Mouse (Mus musculus) neural tube, embryonic 11.5 days (tissue): Measurements from ENCODE around the gene Ndufa5. TPM values are rescaled to one million over a fixed set of nuclear protein-coding genes. Genes with fewer than 3 reads are reported as not detected.

Experiments
- ATAC-seq: fragments of 200-750 bp; cut with Nextera tagmentation; 2 replicates; pipeline ENCODE4 v1.8.0; 2017; ENCODE audit warnings: moderate number of reproducible peaks, mild to moderate bottlenecking, moderate TSS enrichment, moderate library complexity; ENCODE audit not compliant: insufficient read depth, low FRiP score, low TSS enrichment
- DNase-seq: peaks from one replicate; pipeline ENCODE4 v3.0.0-alpha.2; 2015; ENCODE audit warnings: low spot score
- H3K27ac ChIP-seq: fragments of 300-500 bp; sonication (generic); 2 replicates; pipeline ENCODE4 v1.5.1; 2014; ENCODE audit warnings: low read depth, mild to moderate bottlenecking, low read length
- H3K27me3 ChIP-seq: fragments of 300-500 bp; sonication (generic); 2 replicates; pipeline ENCODE4 v1.6.1; 2014; ENCODE audit warnings: mild to moderate bottlenecking, low read length, mixed read lengths; ENCODE audit not compliant: control insufficient read depth, insufficient read depth
- H3K36me3 ChIP-seq: fragments of 300-500 bp; sonication (generic); 2 replicates; pipeline ENCODE4 v1.6.1; 2014; ENCODE audit warnings: mild to moderate bottlenecking, low read length, moderate library complexity, mixed read lengths; ENCODE audit not compliant: control insufficient read depth, insufficient read depth
- H3K4me1 ChIP-seq: fragments of 300-500 bp; sonication (generic); 2 replicates; pipeline ENCODE4 v1.6.1; 2014; ENCODE audit warnings: low read length, mixed read lengths; ENCODE audit not compliant: control insufficient read depth, insufficient read depth
- H3K4me2 ChIP-seq: fragments of 300-500 bp; sonication (generic); 2 replicates; pipeline ENCODE4 v1.6.1; 2014; ENCODE audit warnings: low read depth, mild to moderate bottlenecking, moderate library complexity
- H3K4me3 ChIP-seq: fragments of 300-500 bp; sonication (generic); 2 replicates; pipeline ENCODE4 v1.5.1; 2014; ENCODE audit warnings: low read depth, low read length
- H3K9ac ChIP-seq: fragments of 300-500 bp; sonication (generic); 2 replicates; pipeline ENCODE4 v1.6.1; 2014; ENCODE audit warnings: mild to moderate bottlenecking, low read length
- H3K9me3 ChIP-seq: fragments of 300-500 bp; sonication (generic); 2 replicates; pipeline ENCODE4 v1.6.1; 2016; ENCODE audit warnings: low read length; ENCODE audit not compliant: control insufficient read depth
- WGBS: fragments of 180-500 bp; shearing (Covaris S2); extraction: QIAGEN DNeasy Blood & Tissue Kit; methylation state at CpG from one replicate; pipeline ENCODE4 v1.1.7; 2014; 5-methylcytosine and 5-hydroxymethylcytosine counted together
- polyA plus RNA-seq: library from polyadenylated mRNA; unstranded; fragments of >200 nt; fragmentation: Nextera tagmentation; extraction: Ambion mirVana; gene quantifications from 2 replicates; pipeline ENCODE4 v1.2.1, GENCODE M21; 2014

The Ndufa5 gene
- polyA plus RNA-seq, 1 experiment from 2014 or later, result 275 TPM

- H3K36me3 ChIP-seq, result no peaks in the 10 kb centered on the region
- H3K4me1 ChIP-seq, result no peaks in the 10 kb centered on the region
- no peaks in the 10 kb centered on the region for H3K9me3 ChIP-seq
- DNase-seq (no peak), ATAC-seq (no peak)
- 82% methylated on average over 2 of the region's 2 CpGs for WGBS
- no peaks in the 10 kb centered on the region for H3K27me3 ChIP-seq
- no peak overlapping the region for H3K9ac ChIP-seq
- H3K4me2 ChIP-seq, result no peak overlapping the region
- no peak overlapping the region for H3K4me3 ChIP-seq
- no peak overlapping the region for H3K27ac ChIP-seq
These were observed 27.7 kb upstream of the Ndufa5 start for GRCm38 (mm10) chr6:24555488-24555887.

GRCm38 (mm10) chr6:24554427-24555086, 26.7 kb upstream of the Ndufa5 start:
- Histone ChIP-seq H3K9me3 (no peaks in the 10 kb centered on the region), H3K4me1 (no peaks in the 10 kb centered on the region), H3K4me3 (no peak overlapping the region), H3K4me2 (no peak overlapping the region), H3K36me3 (no peaks in the 10 kb centered on the region), H3K27ac (no peak overlapping the region), H3K27me3 (no peaks in the 10 kb centered on the region), H3K9ac (no peak overlapping the region)
- DNase-seq (no peak), ATAC-seq (no peak)
- WGBS, result 72% methylated on average over 11 of the region's 11 CpGs

GRCm38 (mm10) chr6:24552046-24552445, 24.2 kb upstream of the Ndufa5 start:
- H3K4me1 ChIP-seq, result no peaks in the 10 kb centered on the region
- H3K4me3 ChIP-seq, result no peak overlapping the region
- no peaks in the 10 kb centered on the region for H3K36me3 ChIP-seq
- no peak overlapping the region for H3K27ac ChIP-seq
- H3K9me3 ChIP-seq, result no peaks in the 10 kb centered on the region
- no peak for ATAC-seq
- no peaks in the 10 kb centered on the region for H3K27me3 ChIP-seq
- H3K4me2 ChIP-seq, result no peak overlapping the region
- WGBS, result 68% methylated on average over 7 of the region's 7 CpGs
- no peak for DNase-seq
- H3K9ac ChIP-seq, result no peak overlapping the region

DNA sequence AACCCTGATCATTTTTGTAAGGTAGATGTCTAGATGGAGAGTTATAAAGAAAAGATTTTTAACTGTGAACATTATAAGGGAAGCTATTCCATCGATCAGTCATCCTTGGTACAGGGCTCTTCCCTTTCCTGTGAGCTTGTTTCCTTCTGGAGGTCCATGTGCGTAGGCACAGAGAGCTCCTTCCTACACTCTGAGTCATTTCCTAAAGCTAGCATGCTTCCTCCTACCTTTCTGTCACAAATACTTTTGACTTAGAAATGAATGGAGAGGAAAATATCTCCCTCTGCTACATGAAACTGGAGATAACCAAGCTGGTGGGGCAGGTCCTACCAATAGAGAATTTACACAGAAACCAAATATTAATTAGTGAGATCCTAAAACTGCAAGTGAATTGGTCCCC, 22.0 kb upstream of the Ndufa5 start:
- no peaks in the 10 kb centered on the region for H3K27me3 ChIP-seq
- 86% methylated on average over 2 of the region's 2 CpGs for WGBS
- H3K4me1 ChIP-seq, result no peaks in the 10 kb centered on the region
- H3K36me3 ChIP-seq, result no peaks in the 10 kb centered on the region
- no peak for DNase-seq
- no peak overlapping the region for H3K4me2 ChIP-seq
- ATAC-seq, result no peak
- H3K4me3 ChIP-seq, result no peak overlapping the region
- no peak overlapping the region for H3K27ac ChIP-seq
- no peaks in the 10 kb centered on the region for H3K9me3 ChIP-seq
- no peak overlapping the region for H3K9ac ChIP-seq

DNA sequence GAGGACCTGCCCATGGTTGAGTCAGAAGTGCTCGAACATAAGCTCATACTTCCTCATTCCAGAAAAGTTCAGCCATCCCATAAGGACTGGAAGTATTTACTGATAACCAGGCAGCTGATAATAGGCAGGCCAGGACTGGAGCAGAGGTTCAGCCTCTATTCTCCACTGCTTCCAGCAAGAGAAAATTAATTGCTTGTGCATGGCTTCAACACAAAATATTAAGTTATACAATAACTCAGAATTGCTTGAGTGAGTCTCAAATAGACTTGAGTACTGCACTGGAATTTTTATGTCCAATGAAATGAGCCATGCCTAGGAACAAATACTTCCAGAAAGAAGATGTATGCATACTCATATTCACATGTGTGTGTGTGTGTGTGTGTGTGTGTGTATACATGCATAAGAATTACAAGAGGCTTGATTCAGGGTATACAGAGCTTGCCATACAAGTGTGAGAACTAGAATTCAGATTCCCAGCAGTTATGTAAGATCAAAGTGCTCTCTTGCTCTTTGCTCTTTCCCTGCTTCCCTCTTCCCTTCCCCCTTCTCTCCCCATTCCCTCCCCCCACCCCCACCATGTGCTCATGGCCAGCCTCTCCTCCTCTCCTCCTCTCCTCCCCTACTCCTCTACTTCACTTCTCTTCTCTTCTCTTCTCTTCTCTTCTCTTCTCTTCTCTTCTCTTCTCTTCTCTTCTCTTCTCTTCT, 19.1 kb upstream of the Ndufa5 start:
- H3K9me3 ChIP-seq, result no peaks in the 10 kb centered on the region
- H3K36me3 ChIP-seq, result no peaks in the 10 kb centered on the region
- 91% methylated on average over 1 of the region's 1 CpGs for WGBS
- DNase-seq (no peak), ATAC-seq (no peak)
- H3K4me2 ChIP-seq, result no peak overlapping the region
- H3K27me3 ChIP-seq, result no peaks in the 10 kb centered on the region
- H3K9ac ChIP-seq, result no peak overlapping the region
- no peak overlapping the region for H3K27ac ChIP-seq
- no peak overlapping the region for H3K4me3 ChIP-seq
- H3K4me1 ChIP-seq, result no peaks in the 10 kb centered on the region

GRCm38 (mm10) chr6:24543119-24543591, 15.3 kb upstream of the Ndufa5 start:
- WGBS, result 74% methylated on average over 6 of the region's 6 CpGs
- Histone ChIP-seq H3K4me3 (no peak overlapping the region), H3K27ac (no peak overlapping the region)

GRCm38 (mm10) chr6:24542393-24542792, 14.6 kb upstream of the Ndufa5 start:
- Histone ChIP-seq H3K9me3 (no peaks in the 10 kb centered on the region), H3K4me1 (no peaks in the 10 kb centered on the region), H3K27me3 (no peaks in the 10 kb centered on the region), H3K36me3 (no peaks in the 10 kb centered on the region), H3K4me2 (no peak overlapping the region), H3K9ac (no peak overlapping the region), H3K27ac (no peak overlapping the region), H3K4me3 (no peak overlapping the region)
- ATAC-seq, result no peak
- no peak for DNase-seq

More at GRCm38 (mm10) chr6:24543119-24543591, 15.3 kb upstream of the Ndufa5 start:
- DNase-seq (no peak), ATAC-seq (no peak)
- Histone ChIP-seq H3K36me3 (no peaks in the 10 kb centered on the region), H3K4me2 (no peak overlapping the region), H3K9ac (no peak overlapping the region), H3K27me3 (no peaks in the 10 kb centered on the region), H3K4me1 (no peaks in the 10 kb centered on the region), H3K9me3 (no peaks in the 10 kb centered on the region)

DNA sequence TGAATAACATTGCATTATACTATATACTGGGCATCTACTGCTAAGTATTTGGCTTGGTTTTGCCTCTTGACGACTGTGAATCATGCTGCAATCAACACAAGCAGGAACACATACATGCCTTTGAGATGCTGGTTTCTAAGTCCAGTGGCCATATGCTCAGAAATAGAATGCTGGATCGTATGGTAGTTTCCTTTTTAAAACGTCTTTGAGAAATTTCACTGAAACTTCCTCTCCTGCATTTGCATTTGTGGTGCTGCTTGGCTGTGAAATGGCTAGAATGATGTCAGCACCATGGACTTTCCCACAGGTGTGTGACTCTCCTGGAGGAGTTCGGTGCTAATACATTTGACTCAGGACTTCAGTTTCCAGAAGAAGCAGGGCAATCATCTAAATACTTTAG, 12.3 kb upstream of the Ndufa5 start:
- Histone ChIP-seq H3K4me1 (no peaks in the 10 kb centered on the region), H3K9ac (no peak overlapping the region), H3K27me3 (no peaks in the 10 kb centered on the region), H3K36me3 (no peaks in the 10 kb centered on the region), H3K27ac (no peak overlapping the region), H3K4me2 (no peak overlapping the region), H3K9me3 (no peaks in the 10 kb centered on the region), H3K4me3 (no peak overlapping the region)
- ATAC-seq (no peak), DNase-seq (no peak)
- 76% methylated on average over 4 of the region's 4 CpGs for WGBS

DNA sequence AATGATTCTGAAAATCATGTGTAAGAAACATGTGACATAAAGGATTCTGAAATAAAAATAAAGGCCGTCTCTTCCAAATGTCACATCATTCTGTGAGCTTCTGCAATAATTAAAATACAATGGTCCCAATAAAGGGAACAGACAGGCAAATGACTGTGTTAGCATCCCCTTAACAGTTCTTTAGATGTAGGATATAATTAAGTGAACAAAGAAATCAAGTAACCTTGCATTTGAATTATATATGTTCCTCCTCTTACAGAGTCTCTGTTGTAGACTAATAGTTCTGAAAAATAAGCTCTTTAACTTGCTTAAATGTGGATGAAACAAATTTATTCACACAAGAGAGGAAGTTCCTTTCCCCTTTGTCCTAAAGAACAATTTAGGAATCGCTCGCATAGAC, 10.6 kb upstream of the Ndufa5 start:
- Histone ChIP-seq H3K9me3 (no peaks in the 10 kb centered on the region), H3K4me3 (no peak overlapping the region), H3K4me1 (no peaks in the 10 kb centered on the region), H3K4me2 (no peak overlapping the region), H3K27ac (no peak overlapping the region), H3K9ac (no peak overlapping the region), H3K36me3 (no peaks in the 10 kb centered on the region), H3K27me3 (no peaks in the 10 kb centered on the region)
- ATAC-seq, result no peak
- no peak for DNase-seq
- WGBS, result 87% methylated on average over 3 of the region's 3 CpGs
